Mouse (Mus musculus) retina, postnatal 1 day (tissue): ENCODE measurements around the gene Stox2.
A peak's percentile ranks its signal among the peaks of the same experiment; 100 is the strongest.

Experiments used
- DNase-seq: peaks from one replicate; pipeline ENCODE4 v3.0.0-alpha.2; 2012

The Stox2 gene

GRCm38 (mm10) chr8:47351914-47352701, 94.1 kb downstream of the Stox2 start:
- no peak for DNase-seq

GRCm38 (mm10) chr8:47349082-47349481, 97.1 kb downstream of the Stox2 start:
- DNase-seq: peak; percentile 53

- no peak for DNase-seq
Measured at GRCm38 (mm10) chr8:47347809-47348208, 98.4 kb downstream of the Stox2 start.

GRCm38 (mm10) chr8:47345772-47346103, 100.4 kb downstream of the Stox2 start:
- peak; percentile 93 for DNase-seq

GRCm38 (mm10) chr8:47345085-47345771, 100.9 kb downstream of the Stox2 start:
- peak; percentile 90 for DNase-seq

- DNase-seq: no peak
Measured at GRCm38 (mm10) chr8:47341474-47341873, 104.7 kb downstream of the Stox2 start.

GRCm38 (mm10) chr8:47338691-47339323, 107.4 kb downstream of the Stox2 start:
- DNase-seq: no peak

GRCm38 (mm10) chr8:47336433-47336832, 109.7 kb downstream of the Stox2 start:
- no peak for DNase-seq

- no peak for DNase-seq
Measured at GRCm38 (mm10) chr8:47335940-47336339, 110.2 kb downstream of the Stox2 start.

GRCm38 (mm10) chr8:47334223-47334757, 111.9 kb downstream of the Stox2 start:
- DNase-seq: peak; percentile 91

- peak; percentile 76 for DNase-seq
Measured at GRCm38 (mm10) chr8:47332941-47333340, 113.2 kb downstream of the Stox2 start.

GRCm38 (mm10) chr8:47330982-47331381, 115.2 kb downstream of the Stox2 start:
- no peak for DNase-seq

- no peak for DNase-seq
Measured at GRCm38 (mm10) chr8:47326348-47326747, 119.8 kb downstream of the Stox2 start.

GRCm38 (mm10) chr8:47324117-47324820, 121.9 kb downstream of the Stox2 start:
- DNase-seq: no peak

GRCm38 (mm10) chr8:47321282-47321681, 124.9 kb downstream of the Stox2 start:
- no peak for DNase-seq

- DNase-seq: no peak
Measured at GRCm38 (mm10) chr8:47320707-47321106, 125.5 kb downstream of the Stox2 start.

GRCm38 (mm10) chr8:47318468-47318867, 127.7 kb downstream of the Stox2 start:
- no peak for DNase-seq

- no peak for DNase-seq
Measured at GRCm38 (mm10) chr8:47308176-47308575, 138.0 kb downstream of the Stox2 start.

GRCm38 (mm10) chr8:47306372-47306771, 139.8 kb downstream of the Stox2 start:
- no peak for DNase-seq

GRCm38 (mm10) chr8:47305880-47306279, 140.3 kb downstream of the Stox2 start:
- DNase-seq: no peak

GRCm38 (mm10) chr8:47298460-47298859, 147.7 kb downstream of the Stox2 start:
- DNase-seq: no peak

- DNase-seq: peak; percentile 67
Measured at GRCm38 (mm10) chr8:47289641-47290040, 156.5 kb downstream of the Stox2 start.
